Mouse (Mus musculus) liver, postnatal 0 days (tissue): ENCODE measurements around the gene Crygn.

Experiments
- CTCF ChIP-seq: sonication (generic); IDR thresholded peaks from 2 replicates; pipeline ENCODE4 v1.5.1; 2016; ENCODE audit warnings: antibody characterized with exemption, low read depth
- EP300 ChIP-seq: IDR thresholded peaks from 2 replicates; pipeline ENCODE4 v1.6.1; 2016; ENCODE audit warnings: antibody characterized with exemption, low read depth, mild to moderate bottlenecking

DNA sequence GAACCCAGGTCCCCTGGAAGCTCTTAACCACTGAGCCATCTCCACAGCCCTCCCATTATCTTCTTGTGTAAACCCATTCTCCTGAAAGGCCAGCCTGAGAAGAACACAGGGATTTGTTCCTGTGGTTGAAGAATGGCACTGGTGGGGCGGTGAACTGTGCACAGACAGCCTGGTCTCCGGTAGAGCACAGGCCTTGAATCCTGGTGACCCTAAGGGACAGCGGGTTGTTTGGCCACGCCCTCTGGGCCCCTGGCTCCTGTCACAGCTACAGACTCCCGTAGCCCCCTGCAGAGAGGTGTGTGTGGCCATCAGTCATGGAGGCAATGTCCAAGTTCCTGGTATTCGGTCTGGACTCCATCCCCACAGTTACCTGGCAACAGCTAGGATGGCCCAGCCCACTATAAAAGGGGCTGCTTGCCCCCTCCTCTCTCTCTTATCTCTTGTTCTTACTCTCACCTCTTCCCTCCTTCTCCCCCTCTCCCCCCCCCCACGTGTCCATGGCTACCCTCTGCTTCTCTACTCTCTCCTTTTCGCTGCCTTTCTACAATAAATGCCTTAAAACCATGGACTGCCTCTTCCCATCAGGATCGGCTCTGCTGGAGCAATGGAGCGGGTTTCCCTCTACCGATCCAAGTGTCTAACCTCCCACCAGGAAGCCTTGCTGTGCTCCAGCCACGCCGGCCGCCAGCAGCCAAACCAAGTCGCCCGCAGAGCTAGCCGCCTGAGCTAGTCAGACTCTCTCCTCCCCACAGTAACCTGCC, 20.5 kb upstream of the Crygn start:
- TF ChIP-seq CTCF: no peak
- TF ChIP-seq EP300: no peak
